In the genomic region with DNA sequence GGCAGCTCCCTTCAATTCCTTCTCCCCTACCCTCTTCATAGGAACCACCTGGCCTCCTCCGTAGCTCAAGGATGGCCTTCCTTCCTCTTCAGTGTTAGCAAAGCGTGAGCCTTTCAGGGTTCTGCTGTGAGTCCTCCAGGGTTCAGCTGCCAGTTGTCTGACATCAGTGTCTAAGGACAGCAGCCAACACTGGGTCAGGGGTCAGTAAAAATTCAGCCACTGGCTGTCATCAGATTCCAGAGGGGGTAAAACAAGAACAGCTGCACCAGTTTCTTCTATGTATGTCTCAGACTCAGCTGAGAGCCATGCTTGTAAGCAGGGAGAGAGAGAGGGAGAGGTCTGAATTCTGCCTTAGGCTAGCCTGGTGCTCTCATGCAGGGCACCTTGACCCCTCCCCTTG, we compare ENCODE assay signal across 9 mouse cellular contexts.
DNase-seq lines count a peak whose midpoint lies in the region; ATAC-seq lines count a peak whose summit lies in the region.
"Had no signal": no experiment of that assay in that cellular context is flagged by ENCODE, and none has a peak within 500 bp of the region (broad histone marks: within the 10 kb centered on the region; RNA-seq: fewer than 3 reads in every experiment).

No protein-coding gene starts in this region.

- WGBS in limb, embryonic 15.5 days = 72% methylated on average over 2 of the region's 2 CpGs

- H3K4me3 ChIP-seq in limb, embryonic 15.5 days = no peak overlapping the region
- H3K4me3 ChIP-seq: midbrain, embryonic 12.5 days had no signal

- H3K9ac ChIP-seq in limb, embryonic 15.5 days = no peak overlapping the region
- H3K9ac ChIP-seq: midbrain, embryonic 12.5 days had no signal

- H3K27me3 ChIP-seq in limb, embryonic 15.5 days = no peaks in the 10 kb centered on the region

- H3K27ac ChIP-seq in limb, embryonic 15.5 days = peak overlapping the region; percentile 28; the same call in 1 of the 2 replicates
- H3K27ac ChIP-seq: midbrain, embryonic 12.5 days had no signal

- no peak overlapping the region for H3K4me2 ChIP-seq in limb, embryonic 15.5 days
- H3K4me2 ChIP-seq: midbrain, embryonic 12.5 days had no signal

- H3K9me3 ChIP-seq in limb, embryonic 15.5 days = no peaks in the 10 kb centered on the region
- H3K9me3 ChIP-seq: midbrain, embryonic 12.5 days had no signal

- H3K4me1 ChIP-seq in limb, embryonic 15.5 days = peaks cover 15% of the 10 kb centered on the region

- intact Hi-C loops in heart, postnatal 10 days (cut with DNase I) = no loop called here

- H3K36me3 ChIP-seq in limb, embryonic 15.5 days = no peaks in the 10 kb centered on the region
- H3K36me3 ChIP-seq: midbrain, embryonic 12.5 days had no signal

- ATAC-seq in limb, embryonic 15.5 days (ENCODE audit: insufficient number of reproducible peaks, low FRiP score, low TSS enrichment, low read depth) = peak; percentile 24; the same call in 1 of the 2 replicates
- no peak for ATAC-seq in frontal cortex, adult (ENCODE audit: low TSS enrichment)

- DNase-seq in NIH3T3 (ENCODE audit: low read depth) = peak; percentile 65
- DNase-seq in adrenal gland, postnatal 14 days = peak; percentile 67
- DNase-seq in heart, postnatal 10 days = peak; percentile 81 to 83
- no peak for DNase-seq in frontal cortex, adult 2 months (ENCODE audit: extremely low spot score in 1 of 2, low spot score in 1 of 2)
- DNase-seq in natural killer cell, adult 2 months (ENCODE audit: low spot score in 2 of 2) = no peak
- DNase-seq: cerebellum, adult 11-12 months had no signal

Comparison
In these comparisons a context has a peak if more than half of its experiments do, and no peak if none do; other contexts are left out.
1. DNase-seq: peak in NIH3T3 (single experiment), adrenal gland, postnatal 14 days (single experiment) and heart, postnatal 10 days (2 of 2); none in frontal cortex, adult 2 months (0 of 2) and natural killer cell, adult 2 months (0 of 2).